Mouse (Mus musculus): Measurements from ENCODE around the gene Deaf1. TPM values are rescaled to one million over a fixed set of nuclear protein-coding genes. Genes with fewer than 3 reads are reported as not detected.
A peak's percentile ranks its signal among the peaks of the same experiment; 100 is the strongest.

Deaf1 gene
- polyA plus RNA-seq, 1 experiment from 2014 or later: 237 TPM

GRCm38 (mm10) chr7:141294479-141294878 is 33.0 kb downstream of the Deaf1 start:
- Histone ChIP-seq H3K4me2 (ENCODE audit: low read length) (peak overlapping the region; percentile 73), H3K4me1 (ENCODE audit: control insufficient read depth, insufficient read depth, low read length) (peaks cover 16% of the 10 kb centered on the region), H3K27ac (ENCODE audit: low read length) (no peak overlapping the region), H3K9ac (ENCODE audit: low read depth, low read length) (no peak overlapping the region; the same call in 1 of the 2 replicates), H3K36me3 (ENCODE audit: control insufficient read depth, insufficient read depth, low read length) (no peaks in the 10 kb centered on the region), H3K27me3 (ENCODE audit: control insufficient read depth, insufficient read depth, low read depth, low read length) (peaks cover 38% of the 10 kb centered on the region), H3K9me3 (replicated peaks; ENCODE audit: control insufficient read depth, low read length, poor library complexity, severe bottlenecking) (no peaks in the 10 kb centered on the region), H3K4me3 (ENCODE audit: low read depth, low read length) (peak overlapping the region; percentile 35)
- ATAC-seq: no peak
- WGBS: 7% methylated on average over 21 of the region's 22 CpGs

GRCm38 (mm10) chr7:141293852-141294471 is 33.5 kb downstream of the Deaf1 start:
- WGBS: under 1% methylated on average over 47 of the region's 53 CpGs
- Histone ChIP-seq H3K36me3 (ENCODE audit: control insufficient read depth, insufficient read depth, low read length) (no peaks in the 10 kb centered on the region), H3K4me2 (ENCODE audit: low read length) (peak overlapping the region; percentile 73), H3K27ac (ENCODE audit: low read length) (no peak overlapping the region), H3K9me3 (replicated peaks; ENCODE audit: control insufficient read depth, low read length, poor library complexity, severe bottlenecking) (no peaks in the 10 kb centered on the region), H3K9ac (ENCODE audit: low read depth, low read length) (peak overlapping the region; percentile 30), H3K27me3 (ENCODE audit: control insufficient read depth, insufficient read depth, low read depth, low read length) (peaks cover 38% of the 10 kb centered on the region), H3K4me3 (ENCODE audit: low read depth, low read length) (peak overlapping the region; percentile 35), H3K4me1 (ENCODE audit: control insufficient read depth, insufficient read depth, low read length) (peaks cover 16% of the 10 kb centered on the region)
- 0 out of 2 replicates have a peak, but pooled peaks have one; percentile 23 for ATAC-seq

GRCm38 (mm10) chr7:141292583-141293388 is 34.7 kb downstream of the Deaf1 start:
- Histone ChIP-seq H3K27me3 (ENCODE audit: control insufficient read depth, insufficient read depth, low read depth, low read length) (peaks cover 38% of the 10 kb centered on the region), H3K4me1 (ENCODE audit: control insufficient read depth, insufficient read depth, low read length) (peaks cover 16% of the 10 kb centered on the region), H3K4me2 (ENCODE audit: low read length) (peak overlapping the region; percentile 92), H3K9ac (ENCODE audit: low read depth, low read length) (no peak overlapping the region; the same call in 1 of the 2 replicates), H3K4me3 (ENCODE audit: low read depth, low read length) (peak overlapping the region; percentile 51; the same call in 1 of the 2 replicates), H3K27ac (ENCODE audit: low read length) (no peak overlapping the region), H3K9me3 (replicated peaks; ENCODE audit: control insufficient read depth, low read length, poor library complexity, severe bottlenecking) (no peaks in the 10 kb centered on the region), H3K36me3 (ENCODE audit: control insufficient read depth, insufficient read depth, low read length) (no peaks in the 10 kb centered on the region)
- ATAC-seq: no peak
- 27% methylated on average over 15 of the region's 15 CpGs for WGBS

- H3K36me3 ChIP-seq (ENCODE audit: control insufficient read depth, insufficient read depth, low read length): no peaks in the 10 kb centered on the region
- H3K27me3 ChIP-seq (ENCODE audit: control insufficient read depth, insufficient read depth, low read depth, low read length): peaks cover 38% of the 10 kb centered on the region
- ATAC-seq: peak; percentile 70
- peak within 1 kb of the TSS; percentile 51 for H3K4me3 ChIP-seq (ENCODE audit: low read depth, low read length)
- no peak within 1 kb of the TSS for H3K27ac ChIP-seq (ENCODE audit: low read length)
- H3K9me3 ChIP-seq (replicated peaks; ENCODE audit: control insufficient read depth, low read length, poor library complexity, severe bottlenecking): no peaks in the 10 kb centered on the region
- peaks cover 16% of the 10 kb centered on the region for H3K4me1 ChIP-seq (ENCODE audit: control insufficient read depth, insufficient read depth, low read length)
- peak within 1 kb of the TSS; percentile 72 for H3K9ac ChIP-seq (ENCODE audit: low read depth, low read length)
- WGBS: 1% methylated on average over 46 of the region's 46 CpGs
- H3K4me2 ChIP-seq (ENCODE audit: low read length): peak within 1 kb of the TSS; percentile 92
These were observed 35.4 kb downstream of the Deaf1 start, which contains the start of gene Drd4 for GRCm38 (mm10) chr7:141291921-141292582. Drd4 (plus strand) TSS chr7:141292006.

DNA sequence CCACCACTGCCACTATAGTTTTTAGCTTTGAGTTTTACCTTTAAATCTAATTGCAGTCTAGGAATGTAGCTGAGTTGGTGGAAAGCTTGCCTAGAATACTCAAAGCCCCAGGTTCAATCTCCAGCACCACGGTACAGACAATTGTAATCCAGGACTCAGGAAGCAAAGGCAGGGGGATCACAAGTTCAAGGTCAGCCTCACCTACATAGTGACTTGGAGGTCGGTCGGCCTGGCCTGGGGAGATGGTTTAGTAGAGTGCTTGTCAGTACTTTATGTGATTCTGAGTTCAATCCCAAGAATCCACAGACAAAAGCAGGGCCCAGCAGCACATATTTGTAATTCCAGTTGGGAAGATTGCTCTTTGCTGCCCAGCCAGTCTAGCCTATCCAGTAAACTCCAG is 39.4 kb downstream of the Deaf1 start:
- no peak for ATAC-seq
- 85% methylated on average over 3 of the region's 3 CpGs for WGBS
- H3K4me3 ChIP-seq (ENCODE audit: low read depth, low read length): no peak overlapping the region
- H3K27ac ChIP-seq (ENCODE audit: low read length): no peak overlapping the region
- H3K27me3 ChIP-seq (ENCODE audit: control insufficient read depth, insufficient read depth, low read depth, low read length): peaks cover 11% of the 10 kb centered on the region
- H3K36me3 ChIP-seq (ENCODE audit: control insufficient read depth, insufficient read depth, low read length): no peaks in the 10 kb centered on the region
- no peak overlapping the region for H3K4me2 ChIP-seq (ENCODE audit: low read length)
- H3K4me1 ChIP-seq (ENCODE audit: control insufficient read depth, insufficient read depth, low read length): peaks cover 4% of the 10 kb centered on the region
- no peaks in the 10 kb centered on the region for H3K9me3 ChIP-seq (replicated peaks; ENCODE audit: control insufficient read depth, low read length, poor library complexity, severe bottlenecking)
- no peak overlapping the region for H3K9ac ChIP-seq (ENCODE audit: low read depth, low read length)

GRCm38 (mm10) chr7:141282756-141283155 is 44.7 kb downstream of the Deaf1 start:
- Histone ChIP-seq H3K27ac (ENCODE audit: low read length) (no peak overlapping the region), H3K9me3 (replicated peaks; ENCODE audit: control insufficient read depth, low read length, poor library complexity, severe bottlenecking) (no peaks in the 10 kb centered on the region), H3K4me3 (ENCODE audit: low read depth, low read length) (no peak overlapping the region), H3K4me1 (ENCODE audit: control insufficient read depth, insufficient read depth, low read length) (peaks cover 5% of the 10 kb centered on the region), H3K27me3 (ENCODE audit: control insufficient read depth, insufficient read depth, low read depth, low read length) (peaks cover 5% of the 10 kb centered on the region), H3K36me3 (ENCODE audit: control insufficient read depth, insufficient read depth, low read length) (no peaks in the 10 kb centered on the region), H3K9ac (ENCODE audit: low read depth, low read length) (no peak overlapping the region), H3K4me2 (ENCODE audit: low read length) (no peak overlapping the region)
- ATAC-seq: no peak
- WGBS: 83% methylated on average over 4 of the region's 4 CpGs

DNA sequence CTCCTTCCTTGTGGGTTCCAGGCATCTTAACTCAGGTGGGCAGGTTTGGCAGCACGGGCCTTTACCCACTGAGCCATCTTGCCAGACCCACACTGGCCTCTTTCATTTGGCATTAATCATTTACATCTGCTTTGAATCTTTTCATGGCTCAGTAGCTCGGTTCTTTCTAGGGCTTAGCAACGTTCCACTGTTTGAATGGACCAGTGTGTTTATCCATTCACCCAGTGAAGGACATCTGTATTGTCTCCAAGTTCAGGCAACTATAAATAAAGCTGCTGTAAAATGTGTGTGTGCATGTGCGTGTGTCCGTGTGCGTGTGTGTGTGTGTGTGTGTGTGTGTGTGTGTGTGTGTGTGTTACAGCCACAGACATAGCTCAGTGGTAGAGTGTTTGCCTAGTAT is 46.0 kb downstream of the Deaf1 start:
- 57% methylated on average over 6 of the region's 6 CpGs for WGBS
- Histone ChIP-seq H3K27ac (ENCODE audit: low read length) (no peak overlapping the region), H3K9ac (ENCODE audit: low read depth, low read length) (no peak overlapping the region), H3K4me3 (ENCODE audit: low read depth, low read length) (no peak overlapping the region), H3K27me3 (ENCODE audit: control insufficient read depth, insufficient read depth, low read depth, low read length) (peaks cover 5% of the 10 kb centered on the region), H3K4me2 (ENCODE audit: low read length) (no peak overlapping the region), H3K4me1 (ENCODE audit: control insufficient read depth, insufficient read depth, low read length) (peaks cover 5% of the 10 kb centered on the region), H3K36me3 (ENCODE audit: control insufficient read depth, insufficient read depth, low read length) (no peaks in the 10 kb centered on the region), H3K9me3 (replicated peaks; ENCODE audit: control insufficient read depth, low read length, poor library complexity, severe bottlenecking) (no peaks in the 10 kb centered on the region)
- ATAC-seq: no peak

DNA sequence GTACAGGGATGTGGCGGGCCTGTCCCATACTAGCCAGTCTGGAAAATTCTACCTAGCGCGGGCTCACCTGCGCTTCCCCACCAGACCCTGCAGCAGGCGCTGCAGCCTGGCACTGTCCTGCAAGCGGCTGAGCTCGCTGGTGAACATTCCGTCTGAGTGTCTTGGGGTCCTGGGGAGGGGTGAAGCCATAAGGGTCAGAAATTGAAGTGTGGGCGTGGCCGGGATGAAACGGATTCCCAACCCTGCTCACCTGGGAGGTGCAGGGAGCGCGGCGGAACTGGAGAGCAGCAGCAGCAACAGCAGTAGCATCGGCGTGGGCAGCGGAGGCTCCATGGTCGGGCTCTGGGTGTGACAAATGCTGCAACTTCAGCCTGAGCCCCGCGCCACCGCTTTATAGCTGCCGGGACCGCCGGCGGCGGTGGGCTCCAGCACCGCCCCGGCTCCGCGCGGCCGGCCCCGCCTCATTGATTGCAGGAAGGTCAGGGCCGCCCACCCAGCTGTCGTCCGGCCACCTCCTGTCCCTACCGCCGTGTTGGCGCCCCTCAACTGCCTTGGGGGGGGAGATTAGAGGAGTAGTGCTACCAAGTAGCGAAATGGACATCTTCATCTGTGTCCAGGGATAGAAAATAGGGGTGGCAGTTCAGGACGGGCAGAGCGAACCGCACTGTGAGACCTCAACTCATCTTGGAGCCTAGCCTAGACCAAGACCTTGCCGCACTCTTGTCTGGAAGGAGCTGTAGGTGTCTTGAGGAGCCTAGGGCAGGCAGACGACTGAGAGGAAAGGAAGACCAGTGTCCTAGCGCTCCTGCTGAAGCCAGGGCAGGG is 48.5 kb downstream of the Deaf1 start, which contains the start of gene Sct:
Gene Sct, minus strand, starts transcription at position 368 of the 825 bp plus-strand sequence.
- peaks cover 5% of the 10 kb centered on the region for H3K27me3 ChIP-seq (ENCODE audit: control insufficient read depth, insufficient read depth, low read depth, low read length)
- H3K4me2 ChIP-seq (ENCODE audit: low read length): peak within 1 kb of the TSS; percentile 97
- peaks cover 5% of the 10 kb centered on the region for H3K4me1 ChIP-seq (ENCODE audit: control insufficient read depth, insufficient read depth, low read length)
- no peaks in the 10 kb centered on the region for H3K36me3 ChIP-seq (ENCODE audit: control insufficient read depth, insufficient read depth, low read length)
- H3K9me3 ChIP-seq (replicated peaks; ENCODE audit: control insufficient read depth, low read length, poor library complexity, severe bottlenecking): no peaks in the 10 kb centered on the region
- H3K9ac ChIP-seq (ENCODE audit: low read depth, low read length): peak within 1 kb of the TSS; percentile 74
- 2% methylated on average over 44 of the region's 46 CpGs for WGBS
- H3K4me3 ChIP-seq (ENCODE audit: low read depth, low read length): peak within 1 kb of the TSS; percentile 56
- peak; percentile 82 for ATAC-seq
- H3K27ac ChIP-seq (ENCODE audit: low read length): 0 out of 2 replicates have a peak within 1 kb of the TSS, but pooled peaks have one; percentile 11
